Mouse (Mus musculus) lung, postnatal 0 days (tissue): Measurements from ENCODE around the gene Bcar3. TPM values are rescaled to one million over a fixed set of nuclear protein-coding genes. Genes with fewer than 3 reads are reported as not detected.

Experiments
- ATAC-seq: fragments of 200-750 bp; cut with Nextera tagmentation; 2 replicates; pipeline ENCODE4 v1.8.0; 2017; ENCODE audit warnings: moderate library complexity
- DNase-seq: peaks from one replicate; pipeline ENCODE4 v3.0.0-alpha.2; 2016; ENCODE audit warnings: low spot score
- H3K27ac ChIP-seq: fragments of 300-500 bp; sonication (generic); 2 replicates; pipeline ENCODE4 v1.5.1; 2014; ENCODE audit warnings: antibody characterized with exemption, mild to moderate bottlenecking, low read length, mixed read lengths
- H3K27me3 ChIP-seq: fragments of 300-500 bp; sonication (generic); replicated peaks from 2 replicates; pipeline ENCODE4 v1.6.1; 2014; ENCODE audit warnings: low read length, mixed read lengths; ENCODE audit not compliant: insufficient read depth
- H3K36me3 ChIP-seq: fragments of 300-500 bp; sonication (generic); 2 replicates; pipeline ENCODE4 v1.6.1; 2014; ENCODE audit warnings: low read length, mixed read lengths; ENCODE audit not compliant: insufficient read depth
- H3K4me1 ChIP-seq: fragments of 300-500 bp; sonication (generic); 2 replicates; pipeline ENCODE4 v1.6.1; 2014; ENCODE audit warnings: antibody characterized with exemption, low read depth, low read length, mixed read lengths; ENCODE audit not compliant: insufficient read depth
- H3K4me2 ChIP-seq: fragments of 300-500 bp; sonication (generic); replicated peaks from 2 replicates; pipeline ENCODE4 v1.6.1; 2014; ENCODE audit warnings: low read depth, mild to moderate bottlenecking, low read length, moderate library complexity, mixed read lengths
- H3K4me3 ChIP-seq: fragments of 300-500 bp; sonication (generic); 2 replicates; pipeline ENCODE4 v1.5.1; 2014; ENCODE audit warnings: low read depth, low read length
- H3K9ac ChIP-seq: fragments of 300-500 bp; sonication (generic); replicated peaks from 2 replicates; pipeline ENCODE4 v1.6.1; 2014; ENCODE audit warnings: low read depth, mild to moderate bottlenecking
- H3K9me3 ChIP-seq: fragments of 300-500 bp; sonication (generic); 2 replicates; pipeline ENCODE4 v1.6.1; 2016; ENCODE audit warnings: low read length, mixed read lengths
- CTCF ChIP-seq: IDR thresholded peaks from 2 replicates; pipeline ENCODE4 v1.5.1; 2016; ENCODE audit warnings: antibody characterized with exemption, mild to moderate bottlenecking
- EP300 ChIP-seq: IDR thresholded peaks from 2 replicates; pipeline ENCODE4 v1.6.1; 2016; ENCODE audit warnings: antibody characterized with exemption, mild to moderate bottlenecking, control low read depth
- WGBS: fragments of 180-500 bp; shearing (Covaris S2); extraction: QIAGEN DNeasy Blood & Tissue Kit; methylation state at CpG from one replicate; pipeline ENCODE4 v1.1.7; 2014; 5-methylcytosine and 5-hydroxymethylcytosine counted together
- polyA plus RNA-seq: library from polyadenylated mRNA; unstranded; fragments of >200 nt; fragmentation: Nextera tagmentation; extraction: Ambion mirVana; gene quantifications from 2 replicates; pipeline ENCODE4 v1.2.1, GENCODE M21; 2015

The Bcar3 gene
- polyA plus RNA-seq, 1 experiment from 2014 or later = 38.3 TPM

- H3K4me1 ChIP-seq = peaks cover 17% of the 10 kb centered on the region; the same call in 1 of the 2 replicates
- no peak for DNase-seq
- H3K9me3 ChIP-seq = no peaks in the 10 kb centered on the region
- ATAC-seq = no peak
- no peak overlapping the region for H3K4me3 ChIP-seq
- TF ChIP-seq EP300 (no peak), CTCF (no peak)
- H3K4me2 ChIP-seq = no peak overlapping the region
- no peaks in the 10 kb centered on the region for H3K27me3 ChIP-seq
- no peaks in the 10 kb centered on the region for H3K36me3 ChIP-seq
- no peak overlapping the region for H3K9ac ChIP-seq
- no peak overlapping the region; the same call in 1 of the 2 replicates for H3K27ac ChIP-seq
- 63% methylated on average over 14 of the region's 14 CpGs for WGBS
These were observed 176.5 kb downstream of the Bcar3 start for GRCm38 (mm10) chr3:122470326-122471016.

- H3K4me1 ChIP-seq = peaks cover 17% of the 10 kb centered on the region; the same call in 1 of the 2 replicates
- peak overlapping the region; percentile 63 for H3K27ac ChIP-seq
- ATAC-seq (peak; percentile 45), DNase-seq (peak; percentile 55)
- no peaks in the 10 kb centered on the region for H3K27me3 ChIP-seq
- WGBS = 53% methylated on average over 12 of the region's 12 CpGs
- peak; percentile 97 for TF ChIP-seq EP300
- no peak for TF ChIP-seq CTCF
- H3K4me3 ChIP-seq = no peak overlapping the region
- H3K9ac ChIP-seq = no peak overlapping the region
- H3K9me3 ChIP-seq = no peaks in the 10 kb centered on the region
- H3K4me2 ChIP-seq = no peak overlapping the region
- no peaks in the 10 kb centered on the region for H3K36me3 ChIP-seq
These were observed 177.2 kb downstream of the Bcar3 start for GRCm38 (mm10) chr3:122471017-122471721.

GRCm38 (mm10) chr3:122472412-122472811 lies 178.5 kb downstream of the Bcar3 start:
- Histone ChIP-seq H3K4me2 (no peak overlapping the region), H3K27ac (no peak overlapping the region), H3K36me3 (no peaks in the 10 kb centered on the region), H3K4me1 (peaks cover 17% of the 10 kb centered on the region; the same call in 1 of the 2 replicates), H3K9ac (no peak overlapping the region), H3K4me3 (no peak overlapping the region), H3K27me3 (no peaks in the 10 kb centered on the region), H3K9me3 (no peaks in the 10 kb centered on the region)
- no peak for TF ChIP-seq CTCF
- no peak for TF ChIP-seq EP300
- DNase-seq (no peak), ATAC-seq (no peak)
- WGBS = 83% methylated on average over 11 of the region's 11 CpGs

- 60% methylated on average over 11 of the region's 11 CpGs for WGBS
- no peak overlapping the region for H3K4me3 ChIP-seq
- H3K36me3 ChIP-seq = no peaks in the 10 kb centered on the region
- TF ChIP-seq EP300 (peak; percentile 95), CTCF (no peak)
- H3K9ac ChIP-seq = no peak overlapping the region
- H3K9me3 ChIP-seq = no peaks in the 10 kb centered on the region
- peak overlapping the region; percentile 22; the same call in 1 of the 2 replicates for H3K4me2 ChIP-seq
- ATAC-seq (peak; percentile 48), DNase-seq (no peak)
- H3K27me3 ChIP-seq = no peaks in the 10 kb centered on the region
- peak overlapping the region; percentile 75 for H3K27ac ChIP-seq
- H3K4me1 ChIP-seq = peaks cover 17% of the 10 kb centered on the region; the same call in 1 of the 2 replicates
These were observed 179.6 kb downstream of the Bcar3 start for GRCm38 (mm10) chr3:122473523-122474034.

GRCm38 (mm10) chr3:122474067-122474466 lies 180.1 kb downstream of the Bcar3 start:
- Histone ChIP-seq H3K9ac (no peak overlapping the region), H3K4me2 (peak overlapping the region; percentile 22; the same call in 1 of the 2 replicates), H3K27ac (peak overlapping the region; percentile 75), H3K4me3 (no peak overlapping the region), H3K27me3 (no peaks in the 10 kb centered on the region), H3K9me3 (no peaks in the 10 kb centered on the region), H3K36me3 (no peaks in the 10 kb centered on the region), H3K4me1 (peaks cover 17% of the 10 kb centered on the region; the same call in 1 of the 2 replicates)
- ATAC-seq = peak; percentile 89
- DNase-seq = peak; percentile 81
- WGBS = 1% methylated on average over 5 of the region's 5 CpGs
- TF ChIP-seq CTCF = no peak
- TF ChIP-seq EP300 = no peak

GRCm38 (mm10) chr3:122474796-122475195 lies 180.9 kb downstream of the Bcar3 start:
- Histone ChIP-seq H3K4me1 (peaks cover 17% of the 10 kb centered on the region; the same call in 1 of the 2 replicates), H3K4me3 (no peak overlapping the region), H3K27ac (peak overlapping the region; percentile 55), H3K9me3 (no peaks in the 10 kb centered on the region), H3K4me2 (no peak overlapping the region), H3K27me3 (no peaks in the 10 kb centered on the region), H3K9ac (no peak overlapping the region), H3K36me3 (no peaks in the 10 kb centered on the region)
- 43% methylated on average over 4 of the region's 4 CpGs for WGBS
- DNase-seq (no peak), ATAC-seq (peak; percentile 30)
- TF ChIP-seq EP300 (0 out of 2 replicates have a peak, but pooled peaks have one; percentile 34), CTCF (no peak)
